Mouse (Mus musculus): ENCODE measurements around the gene Cd274.

Cd274 gene

GRCm38 (mm10) chr19:29366969-29367622, at the start of gene Cd274, which contains the start of gene Plgrkt:
Cd274 (plus strand) TSS chr19:29367455.
Plgrkt (minus strand) TSS chr19:29367390.
- DNase-seq (ENCODE audit: low spot score) = peak; percentile 88

GRCm38 (mm10) chr19:29323416-29324049, 43.7 kb upstream of the Cd274 start:
- no peak for DNase-seq (ENCODE audit: low spot score)

GRCm38 (mm10) chr19:29325053-29325851, 42.0 kb upstream of the Cd274 start, which contains the start of gene Insl6:
Insl6 (minus strand) TSS chr19:29325356.
- peak; percentile 67 for DNase-seq (ENCODE audit: low spot score)

GRCm38 (mm10) chr19:29325852-29326180, 41.4 kb upstream of the Cd274 start:
- no peak for DNase-seq (ENCODE audit: low spot score)

GRCm38 (mm10) chr19:29326396-29326795, 40.9 kb upstream of the Cd274 start:
- no peak for DNase-seq (ENCODE audit: low spot score)

GRCm38 (mm10) chr19:29326822-29327552, 40.3 kb upstream of the Cd274 start:
- no peak for DNase-seq (ENCODE audit: low spot score)

GRCm38 (mm10) chr19:29334068-29334745, 33.0 kb upstream of the Cd274 start, which contains the start of gene Rln1:
Rln1 (minus strand) TSS chr19:29334670.
- DNase-seq (ENCODE audit: low spot score) = no peak

GRCm38 (mm10) chr19:29336624-29337023, 30.6 kb upstream of the Cd274 start:
- DNase-seq (ENCODE audit: low spot score) = no peak

GRCm38 (mm10) chr19:29341029-29341428, 26.2 kb upstream of the Cd274 start:
- DNase-seq (ENCODE audit: low spot score) = no peak

GRCm38 (mm10) chr19:29342281-29342680, 25.0 kb upstream of the Cd274 start:
- no peak for DNase-seq (ENCODE audit: low spot score)

GRCm38 (mm10) chr19:29344868-29345267, 22.4 kb upstream of the Cd274 start:
- DNase-seq (ENCODE audit: low spot score) = no peak

- DNase-seq (ENCODE audit: low spot score) = no peak
Measured at GRCm38 (mm10) chr19:29345636-29346035, 21.6 kb upstream of the Cd274 start.

- DNase-seq (ENCODE audit: low spot score) = no peak
Measured at GRCm38 (mm10) chr19:29350991-29351390, 16.3 kb upstream of the Cd274 start.

- DNase-seq (ENCODE audit: low spot score) = peak; percentile 86
Measured at GRCm38 (mm10) chr19:29354895-29355877, 12.1 kb upstream of the Cd274 start.

GRCm38 (mm10) chr19:29356281-29356680, 11.0 kb upstream of the Cd274 start:
- DNase-seq (ENCODE audit: low spot score) = no peak

- DNase-seq (ENCODE audit: low spot score) = no peak
Measured at GRCm38 (mm10) chr19:29360251-29360650, 7.0 kb upstream of the Cd274 start.

GRCm38 (mm10) chr19:29361468-29362130, 5.7 kb upstream of the Cd274 start:
- DNase-seq (ENCODE audit: low spot score) = peak; percentile 92

GRCm38 (mm10) chr19:29362173-29362930, 4.9 kb upstream of the Cd274 start:
- DNase-seq (ENCODE audit: low spot score) = no peak

- DNase-seq (ENCODE audit: low spot score) = no peak
Measured at GRCm38 (mm10) chr19:29363557-29363956, 3.7 kb upstream of the Cd274 start.
